Mouse (Mus musculus) myocyte (in vitro differentiated cells): ENCODE results near the gene Smyd3.

Experiments used
- CEBPB ChIP-seq: IDR thresholded peaks from 2 replicates; pipeline ENCODE4 v1.6.1; 2011; ENCODE audit warnings: mild to moderate bottlenecking, moderate library complexity; ENCODE audit not compliant: poor library complexity, insufficient read depth, severe bottlenecking
- MYOG ChIP-seq, 3 experiments: IDR thresholded peaks; one replicate each; pipeline ENCODE4 v1.6.1; 2011; ENCODE audit warnings: control low read depth in 2 of 3, low read depth in 2 of 3, mild to moderate bottlenecking in 2 of 3; ENCODE audit not compliant: insufficient read length in 2 of 3, control insufficient read depth in 1 of 3, insufficient read depth in 1 of 3
- POLR2A ChIP-seq: IDR thresholded peaks from one replicate; pipeline ENCODE4 v1.6.1; 2011; ENCODE audit warnings: low read depth, mild to moderate bottlenecking, control low read depth, moderate library complexity; ENCODE audit not compliant: insufficient read length
- POLR2AphosphoS2 ChIP-seq: IDR thresholded peaks from one replicate; pipeline ENCODE4 v1.6.1; 2011; ENCODE audit warnings: low read depth, control low read depth; ENCODE audit not compliant: insufficient read length

- TF ChIP-seq CEBPB (no peak), POLR2AphosphoS2 (no peak), POLR2A (no peak), MYOG (IDR thresholded peaks at IDR 0.05; ENCODE audit: control insufficient read depth in 1 of 3, insufficient read depth in 1 of 3, insufficient read length in 2 of 3, low read depth in 2 of 3) (no peak)
Observed at GRCm38 (mm10) chr1:179462376-179462775, 55.5 kb downstream of the Smyd3 start.
